33 mouse cellular contexts compared by ENCODE assay signal in genomic region chr3:80422106-80422505, GRCm38 (mm10).
DNase-seq lines count a peak whose midpoint lies in the region; ATAC-seq and TF ChIP-seq lines count a peak whose summit lies in the region.
"Had no signal": no experiment of that assay in that cellular context is flagged by ENCODE, and none has a peak within 500 bp of the region (broad histone marks: within the 10 kb centered on the region; RNA-seq: fewer than 3 reads in every experiment).

No protein-coding gene starts in this region.

- ATAC-seq in frontal cortex, adult (ENCODE audit: low TSS enrichment): peak; percentile 98
- no peak for ATAC-seq in hindbrain, embryonic 13.5 days (ENCODE audit: low FRiP score)
- ATAC-seq: activated CD4-positive, CD25-positive, alpha-beta regulatory T cell, adult 4 months; forebrain, embryonic 15.5 days; intestine, embryonic 16.5 days; midbrain, embryonic 13.5 days had no signal

- 33% methylated on average over 3 of the region's 3 CpGs for WGBS in olfactory bulb, adult 2 months
- WGBS in hindbrain, embryonic 13.5 days: 85% methylated on average over 3 of the region's 3 CpGs

- peak overlapping the region; percentile 91; the same call in 1 of the 2 replicates for H3K27ac ChIP-seq in olfactory bulb, adult 2 months (ENCODE audit: insufficient read depth, low read depth, low read length)
- no peak overlapping the region for H3K27ac ChIP-seq in hindbrain, embryonic 13.5 days
- H3K27ac ChIP-seq: embryonic facial prominence, embryonic 13.5 days; forebrain, embryonic 10.5 days; forebrain, embryonic 15.5 days; heart, embryonic 10.5 days; hindbrain, embryonic 12.5 days; kidney, postnatal 0 days; liver, embryonic 14.5 days; macrophage; midbrain, embryonic 13.5 days had no signal

- peaks cover 4% of the 10 kb centered on the region; the same call in 1 of the 2 replicates for H3K4me1 ChIP-seq in olfactory bulb, adult 2 months (ENCODE audit: control insufficient read depth, insufficient read depth, low read length)
- no peaks in the 10 kb centered on the region for H3K4me1 ChIP-seq in hindbrain, embryonic 13.5 days (replicated peaks)
- H3K4me1 ChIP-seq: embryonic facial prominence, embryonic 13.5 days; forebrain, embryonic 10.5 days; forebrain, embryonic 15.5 days; heart, embryonic 10.5 days; hindbrain, embryonic 12.5 days; midbrain, embryonic 13.5 days had no signal

- H3K27me3 ChIP-seq in hindbrain, embryonic 13.5 days: no peaks in the 10 kb centered on the region
- H3K27me3 ChIP-seq: CH12.LX; embryonic facial prominence, embryonic 13.5 days; forebrain, embryonic 15.5 days; hindbrain, embryonic 12.5 days; midbrain, embryonic 13.5 days had no signal

- no peak overlapping the region for H3K9ac ChIP-seq in hindbrain, embryonic 13.5 days
- H3K9ac ChIP-seq: embryonic facial prominence, embryonic 13.5 days; forebrain, embryonic 15.5 days; hindbrain, embryonic 12.5 days; liver, embryonic 14.5 days; midbrain, embryonic 13.5 days had no signal

- H3K4me3 ChIP-seq in olfactory bulb, adult 2 months (ENCODE audit: insufficient read depth, low read depth, low read length): no peak overlapping the region
- no peak overlapping the region for H3K4me3 ChIP-seq in hindbrain, embryonic 13.5 days
- H3K4me3 ChIP-seq: embryonic facial prominence, embryonic 13.5 days; forebrain, embryonic 10.5 days; forebrain, embryonic 15.5 days; heart, embryonic 10.5 days; hindbrain, embryonic 12.5 days; midbrain, embryonic 13.5 days had no signal

- no peak overlapping the region for H3K4me2 ChIP-seq in hindbrain, embryonic 13.5 days
- H3K4me2 ChIP-seq: embryonic facial prominence, embryonic 13.5 days; forebrain, embryonic 15.5 days; hindbrain, embryonic 12.5 days; midbrain, embryonic 13.5 days had no signal

- TF ChIP-seq POLR2A in olfactory bulb, adult 2 months (IDR thresholded peaks at IDR 0.05; ENCODE audit: insufficient read depth, low read depth, low read length): no peak

- TF ChIP-seq CTCF in olfactory bulb, adult 2 months (IDR thresholded peaks at IDR 0.05; ENCODE audit: insufficient read depth, low read depth, low read length): no peak

- intact Hi-C loops in left cerebral cortex, postnatal 4 days (cut with DNase I): no loop called here

- H3K36me3 ChIP-seq in hindbrain, embryonic 13.5 days: no peaks in the 10 kb centered on the region
- H3K36me3 ChIP-seq: embryonic facial prominence, embryonic 13.5 days; forebrain, embryonic 10.5 days; forebrain, embryonic 15.5 days; heart, embryonic 10.5 days; hindbrain, embryonic 12.5 days; midbrain, embryonic 13.5 days had no signal

- no peak for DNase-seq in frontal cortex, postnatal 25 days (ENCODE audit: low spot score in 2 of 2)
- peak; percentile 51 for DNase-seq in left cerebral cortex, adult 11 months (ENCODE audit: low spot score)
- no peak for DNase-seq in left cerebral cortex, postnatal 4 days
- peak; percentile 9 to 59 for DNase-seq in frontal cortex, postnatal 36 days (ENCODE audit: low spot score in 2 of 2)
- no peak for DNase-seq in spleen, adult 18-20 months
- DNase-seq: adrenal gland, adult 2 months; adrenal gland, postnatal 36 days; embryo, embryonic 11 days; gastrocnemius, postnatal 25 days; heart, adult 11 months; heart, postnatal 36 days; kidney, adult 8-10 months; liver; lung, adult 2 months; lung, postnatal 10 days; retina, postnatal 1 day; thymus, adult 18-20 months; thymus, postnatal 25 days had no signal

- H3K9me3 ChIP-seq in hindbrain, embryonic 13.5 days: no peaks in the 10 kb centered on the region
- H3K9me3 ChIP-seq: embryonic facial prominence, embryonic 13.5 days; forebrain, embryonic 10.5 days; forebrain, embryonic 15.5 days; heart, embryonic 10.5 days; hindbrain, embryonic 12.5 days; midbrain, embryonic 13.5 days had no signal

Comparison
In these comparisons a context has a peak if more than half of its experiments do, and no peak if none do; other contexts are left out.
1. DNase-seq: peak in left cerebral cortex, adult 11 months (single experiment) and frontal cortex, postnatal 36 days (2 of 2); none in frontal cortex, postnatal 25 days (0 of 2), left cerebral cortex, postnatal 4 days (single experiment) and spleen, adult 18-20 months (0 of 2).